13 mouse cellular contexts compared by ENCODE assay signal in the genomic region with DNA sequence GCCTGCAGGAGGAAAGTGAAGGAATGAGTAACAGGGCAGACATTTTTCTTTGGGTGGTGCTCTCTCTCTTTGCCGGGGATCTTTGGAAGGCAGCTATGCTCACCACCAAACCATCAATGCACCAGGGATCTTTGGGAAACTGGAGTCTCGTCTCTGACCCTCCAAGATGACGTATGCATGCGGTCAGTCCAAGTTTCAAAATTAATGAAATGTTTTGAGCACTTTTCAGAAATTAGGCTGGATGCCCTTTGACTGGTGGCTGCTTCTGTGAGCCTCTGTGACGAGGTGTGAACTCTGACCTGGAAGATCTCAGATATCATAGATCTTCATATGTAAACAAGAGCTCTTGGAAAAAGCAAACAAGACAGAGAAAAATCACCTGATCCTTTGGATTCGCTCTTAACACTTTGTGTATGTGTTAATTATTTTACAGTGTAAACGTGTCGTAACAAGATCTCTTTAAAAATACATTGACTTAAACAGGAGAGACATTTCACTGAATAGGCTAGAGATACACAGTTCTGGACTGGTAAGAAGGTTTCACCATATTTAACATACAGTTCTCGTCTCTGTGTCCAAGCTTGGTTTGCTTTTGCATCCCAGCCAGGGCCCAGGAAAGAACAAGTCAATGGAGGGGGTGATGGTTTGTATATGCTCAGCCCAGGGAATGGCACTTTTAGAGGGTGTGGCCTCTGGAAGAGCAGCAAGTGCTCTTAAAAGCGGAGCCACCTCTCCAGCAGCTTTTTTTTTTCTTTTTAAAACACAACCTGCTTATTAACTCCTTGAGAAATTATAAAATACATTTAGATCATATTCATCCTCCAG.
"Had no signal": no experiment of that assay in that cellular context is flagged by ENCODE, and none has a peak within 500 bp of the region (broad histone marks: within the 10 kb centered on the region; RNA-seq: fewer than 3 reads in every experiment).

No protein-coding gene starts in this region.

- H3K36me3 ChIP-seq: limb, embryonic 15.5 days; lung, embryonic 15.5 days; midbrain, embryonic 12.5 days; stomach, embryonic 15.5 days had no signal

- H3K27ac ChIP-seq: kidney, postnatal 0 days; limb, embryonic 15.5 days; lung, embryonic 15.5 days; macrophage; midbrain, embryonic 12.5 days; stomach, embryonic 15.5 days had no signal

- H3K9me3 ChIP-seq: limb, embryonic 15.5 days; lung, embryonic 15.5 days; megakaryocyte, embryonic 14.5 days; midbrain, embryonic 12.5 days; stomach, embryonic 15.5 days had no signal

- H3K4me3 ChIP-seq: limb, embryonic 15.5 days; lung, embryonic 15.5 days; megakaryocyte, embryonic 14.5 days; midbrain, embryonic 12.5 days; stomach, embryonic 15.5 days had no signal

- H3K4me2 ChIP-seq: limb, embryonic 15.5 days; lung, embryonic 15.5 days; midbrain, embryonic 12.5 days; stomach, embryonic 15.5 days had no signal

- ATAC-seq: inflammation-experienced regulatory T-cells, adult 6 months had no signal

- H3K9ac ChIP-seq: limb, embryonic 15.5 days; lung, embryonic 15.5 days; midbrain, embryonic 12.5 days; stomach, embryonic 15.5 days had no signal

- DNase-seq: layer of hippocampus, adult 9-11 months; layer of hippocampus, postnatal 36 days; right cerebral cortex, postnatal 14 days; thymus, adult 2 months; thymus, postnatal 25 days had no signal

- H3K4me1 ChIP-seq: limb, embryonic 15.5 days; lung, embryonic 15.5 days; midbrain, embryonic 12.5 days; stomach, embryonic 15.5 days had no signal

- H3K27me3 ChIP-seq: limb, embryonic 15.5 days; midbrain, embryonic 12.5 days; stomach, embryonic 15.5 days had no signal
